Mouse (Mus musculus): ENCODE data around the gene Zcchc14.
A peak's percentile ranks its signal among the peaks of the same experiment; 100 is the strongest.

Zcchc14 gene

GRCm38 (mm10) chr8:121665329-121665728, 12.6 kb upstream of the Zcchc14 start:
- DNase-seq (ENCODE audit: low spot score in 2 of 2) = peak; percentile 88 to 90

GRCm38 (mm10) chr8:121663101-121663500, 10.4 kb upstream of the Zcchc14 start:
- no peak for DNase-seq (ENCODE audit: low spot score in 2 of 2)

GRCm38 (mm10) chr8:121661631-121662357, 9.1 kb upstream of the Zcchc14 start:
- DNase-seq (ENCODE audit: low spot score in 2 of 2) = no peak

- DNase-seq (ENCODE audit: low spot score in 2 of 2) = no peak
Observed at GRCm38 (mm10) chr8:121660602-121661001, 7.9 kb upstream of the Zcchc14 start.

GRCm38 (mm10) chr8:121654966-121655494, 2.3 kb upstream of the Zcchc14 start:
- DNase-seq (ENCODE audit: low spot score in 2 of 2) = no peak

GRCm38 (mm10) chr8:121654131-121654530, 1.4 kb upstream of the Zcchc14 start:
- no peak for DNase-seq (ENCODE audit: low spot score in 2 of 2)

GRCm38 (mm10) chr8:121653340-121654019, 779 bp upstream of the Zcchc14 start:
- DNase-seq (ENCODE audit: low spot score in 2 of 2) = no peak

- no peak for DNase-seq (ENCODE audit: low spot score in 2 of 2)
Observed at GRCm38 (mm10) chr8:121651874-121652361, 783 bp downstream of the Zcchc14 start.

GRCm38 (mm10) chr8:121651308-121651873, 1.3 kb downstream of the Zcchc14 start:
- no peak for DNase-seq (ENCODE audit: low spot score in 2 of 2)

- DNase-seq (ENCODE audit: low spot score in 2 of 2) = no peak
Observed at GRCm38 (mm10) chr8:121650389-121651307, 2.1 kb downstream of the Zcchc14 start.

GRCm38 (mm10) chr8:121649904-121650303, 2.8 kb downstream of the Zcchc14 start:
- no peak for DNase-seq (ENCODE audit: low spot score in 2 of 2)

- no peak for DNase-seq (ENCODE audit: low spot score in 2 of 2)
Observed at GRCm38 (mm10) chr8:121649423-121649822, 3.3 kb downstream of the Zcchc14 start.

- no peak for DNase-seq (ENCODE audit: low spot score in 2 of 2)
Observed at GRCm38 (mm10) chr8:121648451-121648850, 4.2 kb downstream of the Zcchc14 start.

GRCm38 (mm10) chr8:121647511-121648215, 5.0 kb downstream of the Zcchc14 start:
- DNase-seq (ENCODE audit: low spot score in 2 of 2) = no peak

GRCm38 (mm10) chr8:121643384-121643783, 9.3 kb downstream of the Zcchc14 start:
- DNase-seq (ENCODE audit: low spot score in 2 of 2) = no peak

- DNase-seq (ENCODE audit: low spot score in 2 of 2) = no peak
Observed at GRCm38 (mm10) chr8:121642804-121643203, 9.9 kb downstream of the Zcchc14 start.

- DNase-seq (ENCODE audit: low spot score in 2 of 2) = no peak
Observed at GRCm38 (mm10) chr8:121636180-121636579, 16.5 kb downstream of the Zcchc14 start.

GRCm38 (mm10) chr8:121635534-121635933, 17.2 kb downstream of the Zcchc14 start:
- peak; percentile 65 to 82 for DNase-seq (ENCODE audit: low spot score in 2 of 2)

- DNase-seq (ENCODE audit: low spot score in 2 of 2) = no peak
Observed at GRCm38 (mm10) chr8:121632401-121632800, 20.3 kb downstream of the Zcchc14 start.

GRCm38 (mm10) chr8:121631645-121632071, 21.0 kb downstream of the Zcchc14 start:
- peak; percentile 66 to 79 for DNase-seq (ENCODE audit: low spot score in 2 of 2)

- DNase-seq (ENCODE audit: low spot score in 2 of 2) = no peak
Observed at GRCm38 (mm10) chr8:121628681-121629080, 24.0 kb downstream of the Zcchc14 start.

All from heart, adult 9 months (tissue).